Mouse (Mus musculus): Measurements from ENCODE around the gene Zbtb7b. TPM values are rescaled to one million over a fixed set of nuclear protein-coding genes. Genes with fewer than 3 reads are reported as not detected.

Gene Zbtb7b
- total and polyA plus RNA-seq, 2 experiments from 2014 or later, result 2.4 to 18.4 TPM

DNA sequence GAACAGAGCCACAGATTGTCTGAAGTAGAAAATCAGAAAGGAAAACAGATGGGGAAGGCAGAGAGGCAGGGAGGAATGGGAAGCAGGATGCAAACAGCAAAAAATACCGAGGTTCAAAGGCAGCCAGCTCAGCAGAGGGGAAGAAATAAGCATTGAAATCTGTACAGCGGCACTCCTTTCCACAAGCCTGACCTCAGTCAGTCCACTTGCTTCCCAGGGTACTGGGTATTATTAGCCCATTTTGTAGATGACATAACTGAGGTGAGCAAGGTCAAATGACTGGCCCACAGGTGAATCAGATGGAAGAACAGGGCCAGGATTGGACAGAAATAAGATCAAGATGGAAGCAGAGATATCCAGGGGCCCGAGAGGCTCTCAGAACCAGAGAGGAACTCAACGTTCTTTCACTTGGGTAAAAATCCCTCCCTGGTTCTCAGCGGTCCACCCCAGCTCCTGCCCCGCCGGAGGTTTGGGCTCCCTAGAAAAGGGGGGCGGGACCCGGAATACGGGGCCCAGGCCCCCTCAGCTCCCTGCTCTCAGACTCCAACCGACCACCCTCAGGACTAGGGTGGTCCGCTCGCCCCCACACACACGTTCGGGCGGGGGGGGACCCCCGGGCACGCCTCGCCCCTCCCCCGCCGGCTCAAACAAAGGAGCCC, 57.4 kb downstream of the Zbtb7b start:
- Histone ChIP-seq H3K36me3 (replicated peaks; ENCODE audit: control insufficient read depth, insufficient read depth, low read length) (peaks cover 10% of the 10 kb centered on the region; the same call in 1 of the 2 replicates), H3K4me3 (ENCODE audit: low read depth, low read length) (peak overlapping the region; percentile 84), H3K9me3 (replicated peaks; ENCODE audit: control insufficient read depth, low read length) (no peaks in the 10 kb centered on the region), H3K4me1 (ENCODE audit: control insufficient read depth, insufficient read depth) (peaks cover 5% of the 10 kb centered on the region), H3K4me2 (ENCODE audit: low read depth, low read length) (peak overlapping the region; percentile 95), H3K9ac (replicated peaks; ENCODE audit: low read depth, low read length) (peak overlapping the region; percentile 83), H3K27ac (ENCODE audit: low read depth) (peak overlapping the region; percentile 65), H3K27me3 (ENCODE audit: control insufficient read depth, insufficient read depth, low read length) (peaks cover 7% of the 10 kb centered on the region)
- ATAC-seq (ENCODE audit: insufficient read depth, low read depth), result no peak
- DNase-seq (ENCODE audit: low spot score), result no peak
- TF ChIP-seq CTCF (IDR thresholded peaks at IDR 0.05; ENCODE audit: low read depth) (no peak), EP300 (IDR thresholded peaks at IDR 0.05; ENCODE audit: low read depth) (no peak)
- WGBS, result 3% methylated on average over 20 of the region's 21 CpGs

DNA sequence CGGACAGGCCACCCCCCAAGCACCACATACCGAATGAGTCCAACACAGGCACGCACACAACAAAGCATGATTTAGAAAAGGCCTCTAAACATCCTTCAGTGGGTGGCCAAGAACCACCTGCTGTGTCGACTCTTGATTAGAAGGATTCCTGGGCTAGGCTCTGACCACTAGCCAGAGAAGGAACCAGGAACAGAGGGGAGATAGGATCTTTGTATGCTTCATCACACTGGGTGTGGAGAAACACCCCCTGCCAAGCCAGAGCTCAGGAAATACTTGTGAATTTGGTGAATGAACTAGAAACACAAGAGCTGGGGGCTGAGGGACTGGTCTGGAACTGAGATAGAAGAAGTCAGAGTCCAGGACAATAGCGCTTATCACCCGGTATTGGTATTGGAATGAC, 58.0 kb downstream of the Zbtb7b start:
- no peak for TF ChIP-seq CTCF (IDR thresholded peaks at IDR 0.05; ENCODE audit: low read depth)
- TF ChIP-seq EP300 (IDR thresholded peaks at IDR 0.05; ENCODE audit: low read depth), result no peak
- H3K4me3 ChIP-seq (ENCODE audit: low read depth, low read length), result no peak overlapping the region
- peaks cover 5% of the 10 kb centered on the region for H3K4me1 ChIP-seq (ENCODE audit: control insufficient read depth, insufficient read depth)
- H3K27ac ChIP-seq (ENCODE audit: low read depth), result no peak overlapping the region
- peak overlapping the region; percentile 95 for H3K4me2 ChIP-seq (ENCODE audit: low read depth, low read length)
- WGBS, result 33% methylated on average over 6 of the region's 6 CpGs
- H3K9ac ChIP-seq (replicated peaks; ENCODE audit: low read depth, low read length), result no peak overlapping the region; the same call in 1 of the 2 replicates
- peaks cover 11% of the 10 kb centered on the region for H3K27me3 ChIP-seq (ENCODE audit: control insufficient read depth, insufficient read depth, low read length)
- no peak for DNase-seq (ENCODE audit: low spot score)
- H3K36me3 ChIP-seq (replicated peaks; ENCODE audit: control insufficient read depth, insufficient read depth, low read length), result peaks cover 10% of the 10 kb centered on the region; the same call in 1 of the 2 replicates
- ATAC-seq (ENCODE audit: insufficient read depth, low read depth), result no peak
- no peaks in the 10 kb centered on the region for H3K9me3 ChIP-seq (replicated peaks; ENCODE audit: control insufficient read depth, low read length)

DNA sequence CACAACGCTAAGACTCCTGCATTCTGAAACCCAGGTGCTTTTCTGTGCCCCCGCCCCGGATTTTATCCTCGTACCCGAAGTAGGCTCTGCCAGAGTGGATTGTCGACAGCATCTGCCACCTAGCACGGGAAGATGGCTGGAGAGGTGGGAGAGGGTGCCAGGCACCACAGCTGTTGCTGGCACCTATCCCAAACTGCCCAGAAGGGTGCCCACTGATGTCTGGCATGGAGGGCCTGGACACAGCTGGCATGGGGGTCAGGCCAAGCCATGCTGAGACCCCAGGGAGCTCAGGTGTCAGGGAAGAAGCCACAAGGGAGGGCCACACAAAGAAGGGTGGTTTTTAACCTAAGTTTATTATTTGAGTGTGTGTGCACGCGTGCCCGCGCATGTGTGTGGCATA, 61.5 kb downstream of the Zbtb7b start:
- ATAC-seq (ENCODE audit: insufficient read depth, low read depth) (no peak), DNase-seq (ENCODE audit: low spot score) (no peak)
- H3K4me2 ChIP-seq (ENCODE audit: low read depth, low read length), result no peak overlapping the region
- no peak overlapping the region for H3K4me3 ChIP-seq (ENCODE audit: low read depth, low read length)
- no peak overlapping the region for H3K27ac ChIP-seq (ENCODE audit: low read depth)
- H3K9ac ChIP-seq (replicated peaks; ENCODE audit: low read depth, low read length), result no peak overlapping the region
- TF ChIP-seq CTCF (IDR thresholded peaks at IDR 0.05; ENCODE audit: low read depth) (no peak), EP300 (IDR thresholded peaks at IDR 0.05; ENCODE audit: low read depth) (no peak)
- peaks cover 5% of the 10 kb centered on the region for H3K4me1 ChIP-seq (ENCODE audit: control insufficient read depth, insufficient read depth)
- WGBS, result 75% methylated on average over 11 of the region's 11 CpGs
- H3K9me3 ChIP-seq (replicated peaks; ENCODE audit: control insufficient read depth, low read length), result no peaks in the 10 kb centered on the region
- peaks cover 16% of the 10 kb centered on the region; the same call in 1 of the 2 replicates for H3K27me3 ChIP-seq (ENCODE audit: control insufficient read depth, insufficient read depth, low read length)
- H3K36me3 ChIP-seq (replicated peaks; ENCODE audit: control insufficient read depth, insufficient read depth, low read length), result peaks cover 10% of the 10 kb centered on the region; the same call in 1 of the 2 replicates

DNA sequence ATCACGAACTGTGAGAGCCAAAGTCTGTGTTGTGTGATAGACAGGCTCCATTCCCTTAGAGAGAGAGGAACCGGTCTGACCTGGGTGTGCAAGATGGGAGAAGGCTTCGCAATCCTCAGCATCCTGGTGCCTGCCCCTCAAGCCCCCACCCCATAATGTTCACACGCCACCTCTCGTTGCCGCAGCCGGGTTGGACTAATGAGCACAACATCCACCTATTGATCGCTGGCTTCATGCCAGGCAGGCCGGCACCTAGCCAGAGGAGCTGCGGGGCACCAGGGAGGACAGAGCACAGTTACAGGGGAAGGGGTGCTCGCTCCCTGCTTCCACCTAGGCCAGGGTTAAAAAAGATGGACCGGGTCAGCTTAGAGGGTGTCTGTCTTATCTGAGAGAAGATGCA, 62.1 kb downstream of the Zbtb7b start:
- Histone ChIP-seq H3K4me3 (ENCODE audit: low read depth, low read length) (no peak overlapping the region), H3K27me3 (ENCODE audit: control insufficient read depth, insufficient read depth, low read length) (peaks cover 16% of the 10 kb centered on the region; the same call in 1 of the 2 replicates), H3K27ac (ENCODE audit: low read depth) (no peak overlapping the region), H3K4me2 (ENCODE audit: low read depth, low read length) (no peak overlapping the region), H3K36me3 (replicated peaks; ENCODE audit: control insufficient read depth, insufficient read depth, low read length) (peaks cover 10% of the 10 kb centered on the region; the same call in 1 of the 2 replicates), H3K9me3 (replicated peaks; ENCODE audit: control insufficient read depth, low read length) (no peaks in the 10 kb centered on the region), H3K9ac (replicated peaks; ENCODE audit: low read depth, low read length) (no peak overlapping the region), H3K4me1 (ENCODE audit: control insufficient read depth, insufficient read depth) (peaks cover 5% of the 10 kb centered on the region; the same call in 1 of the 2 replicates)
- WGBS, result 57% methylated on average over 12 of the region's 12 CpGs
- TF ChIP-seq EP300 (IDR thresholded peaks at IDR 0.05; ENCODE audit: low read depth) (no peak), CTCF (IDR thresholded peaks at IDR 0.05; ENCODE audit: low read depth) (no peak)
- ATAC-seq (ENCODE audit: insufficient read depth, low read depth) (no peak), DNase-seq (ENCODE audit: low spot score) (no peak)

DNA sequence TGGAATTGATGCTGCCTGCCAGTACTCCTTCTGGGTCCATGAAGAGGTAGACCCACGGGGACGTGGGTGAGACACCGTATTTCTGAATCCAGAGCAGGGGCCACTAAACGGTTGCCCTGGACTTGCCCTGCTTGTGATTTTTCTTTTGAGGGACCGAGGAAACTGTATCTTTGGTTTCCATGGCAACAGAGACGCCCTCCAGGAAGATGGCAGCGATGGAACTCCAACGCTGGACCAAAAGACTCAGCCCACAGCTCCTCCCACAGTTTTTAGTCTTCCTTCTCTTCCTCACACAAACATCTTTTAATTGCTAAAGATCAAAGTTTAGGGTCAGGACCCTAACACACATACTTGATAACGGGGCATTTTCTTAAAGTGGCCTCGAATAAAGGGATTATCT, 62.6 kb downstream of the Zbtb7b start:
- no peak overlapping the region for H3K9ac ChIP-seq (replicated peaks; ENCODE audit: low read depth, low read length)
- H3K9me3 ChIP-seq (replicated peaks; ENCODE audit: control insufficient read depth, low read length), result no peaks in the 10 kb centered on the region
- H3K27ac ChIP-seq (ENCODE audit: low read depth), result no peak overlapping the region
- H3K4me1 ChIP-seq (ENCODE audit: control insufficient read depth, insufficient read depth), result peaks cover 4% of the 10 kb centered on the region; the same call in 1 of the 2 replicates
- no peak overlapping the region for H3K4me2 ChIP-seq (ENCODE audit: low read depth, low read length)
- peaks cover 10% of the 10 kb centered on the region; the same call in 1 of the 2 replicates for H3K36me3 ChIP-seq (replicated peaks; ENCODE audit: control insufficient read depth, insufficient read depth, low read length)
- no peak for DNase-seq (ENCODE audit: low spot score)
- ATAC-seq (ENCODE audit: insufficient read depth, low read depth), result no peak
- H3K4me3 ChIP-seq (ENCODE audit: low read depth, low read length), result no peak overlapping the region
- no peak for TF ChIP-seq CTCF (IDR thresholded peaks at IDR 0.05; ENCODE audit: low read depth)
- TF ChIP-seq EP300 (IDR thresholded peaks at IDR 0.05; ENCODE audit: low read depth), result no peak
- peaks cover 16% of the 10 kb centered on the region; the same call in 1 of the 2 replicates for H3K27me3 ChIP-seq (ENCODE audit: control insufficient read depth, insufficient read depth, low read length)
- 61% methylated on average over 10 of the region's 10 CpGs for WGBS
